15 mouse cellular contexts compared by ENCODE assay signal in genomic region chr4:151895624-151896023, GRCm38 (mm10).
"Had no signal": no experiment of that assay in that cellular context is flagged by ENCODE, and none has a peak within 500 bp of the region (broad histone marks: within the 10 kb centered on the region; RNA-seq: fewer than 3 reads in every experiment).

No protein-coding gene starts in this region.

- H3K4me3 ChIP-seq: kidney, embryonic 15.5 days; limb, embryonic 10.5 days; limb, embryonic 13.5 days; liver, embryonic 13.5 days; midbrain, embryonic 12.5 days; midbrain, embryonic 15.5 days had no signal

- ATAC-seq: midbrain, embryonic 15.5 days had no signal

- H3K27ac ChIP-seq: kidney, embryonic 15.5 days; limb, embryonic 10.5 days; limb, embryonic 13.5 days; liver, embryonic 13.5 days; midbrain, embryonic 12.5 days; midbrain, embryonic 15.5 days had no signal

- H3K27me3 ChIP-seq: kidney, embryonic 15.5 days; limb, embryonic 13.5 days; liver, embryonic 13.5 days; midbrain, embryonic 12.5 days; midbrain, embryonic 15.5 days had no signal

- H3K9me3 ChIP-seq: kidney, embryonic 15.5 days; limb, embryonic 10.5 days; midbrain, embryonic 12.5 days had no signal

- DNase-seq: kidney, adult 11 months; kidney, adult 8-10 months; kidney, postnatal 10 days; kidney, postnatal 36 days; liver, embryonic 13.5 days; lung, adult 2 months; lung, postnatal 14 days; lung, postnatal 4 days; thymus, adult 18-20 months; thymus, postnatal 36 days had no signal

- H3K9ac ChIP-seq: kidney, embryonic 15.5 days; limb, embryonic 13.5 days; liver, embryonic 13.5 days; midbrain, embryonic 12.5 days; midbrain, embryonic 15.5 days had no signal

- H3K4me2 ChIP-seq: kidney, embryonic 15.5 days; limb, embryonic 13.5 days; liver, embryonic 13.5 days; midbrain, embryonic 12.5 days; midbrain, embryonic 15.5 days had no signal

- H3K36me3 ChIP-seq: kidney, embryonic 15.5 days; limb, embryonic 10.5 days; limb, embryonic 13.5 days; liver, embryonic 13.5 days; midbrain, embryonic 12.5 days; midbrain, embryonic 15.5 days had no signal

- H3K4me1 ChIP-seq: kidney, embryonic 15.5 days; limb, embryonic 13.5 days; liver, embryonic 13.5 days; midbrain, embryonic 12.5 days had no signal
